Mouse (Mus musculus) CD4-positive, CD25-positive, alpha-beta regulatory T cell, adult 2 months (primary cell): Measurements from ENCODE around the gene Cep95.
"Not testable (repeated sequence)": the region's sequence is repeated elsewhere in the genome, so short reads cannot be mapped to it uniquely, and the experiment has no call there.

ENCODE experiments used
- DNase-seq: peaks from one replicate; pipeline ENCODE4 v3.0.0-alpha.2; 2012; ENCODE audit warnings: low read depth, low spot score

Gene Cep95

DNA sequence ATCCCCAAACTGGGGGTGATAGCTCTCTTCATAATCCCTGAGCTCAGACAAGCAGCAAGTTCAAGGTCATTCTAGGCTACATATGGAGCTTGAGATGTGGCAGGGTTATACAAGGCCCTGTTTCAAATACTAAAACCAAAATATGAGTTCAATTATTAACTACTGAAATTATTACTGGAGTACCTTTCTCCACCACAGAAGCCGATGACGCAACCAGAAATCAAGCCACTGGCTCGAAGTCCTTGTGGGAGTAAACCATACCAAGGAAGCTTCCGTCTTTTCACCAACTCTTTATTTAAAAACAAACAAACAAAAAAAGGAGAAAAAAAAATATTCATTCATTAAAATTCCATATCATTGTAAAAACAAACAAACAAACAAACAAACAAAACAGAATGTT lies 12.1 kb upstream of the Cep95 start:
- no peak for DNase-seq

DNA sequence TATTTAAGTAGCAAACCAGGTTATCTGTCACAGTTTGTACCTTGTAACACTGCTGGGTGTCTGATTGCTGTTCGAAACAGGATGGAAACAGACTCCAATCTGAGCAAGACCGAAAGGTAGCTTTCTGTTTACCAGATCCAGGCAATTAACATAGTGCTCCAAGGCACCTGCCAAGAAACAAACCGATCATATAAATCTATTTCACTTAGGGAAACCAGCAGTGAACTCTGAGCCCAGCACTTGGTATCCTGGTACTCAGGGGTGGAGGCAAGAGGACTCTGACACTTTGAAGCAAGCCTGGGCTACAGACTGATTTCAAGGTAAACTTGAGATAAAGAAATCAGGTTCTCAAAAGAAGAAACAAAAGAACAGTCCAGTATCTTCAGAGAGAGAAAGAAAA lies 11.7 kb upstream of the Cep95 start:
- peak; percentile 31 for DNase-seq

DNA sequence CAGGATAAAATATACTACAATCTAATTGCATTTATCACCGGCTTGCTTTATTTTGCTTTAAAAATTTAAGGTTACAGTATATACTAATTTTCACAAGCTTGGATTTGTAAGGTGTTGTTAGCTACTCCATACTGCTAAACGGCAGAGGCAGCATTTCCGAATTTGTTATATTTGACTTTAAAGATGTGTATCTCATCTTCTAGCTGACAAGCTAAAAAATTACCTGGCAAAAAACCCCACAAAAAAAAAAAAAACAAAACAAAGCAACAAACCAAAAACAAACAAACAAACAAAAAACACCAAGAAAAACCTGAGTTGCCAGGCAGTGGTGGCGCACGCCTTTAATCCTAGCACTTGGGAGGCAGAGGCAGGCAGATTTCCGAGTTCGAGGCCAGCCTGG lies 10.9 kb upstream of the Cep95 start:
- DNase-seq, result peak; percentile 37

DNA sequence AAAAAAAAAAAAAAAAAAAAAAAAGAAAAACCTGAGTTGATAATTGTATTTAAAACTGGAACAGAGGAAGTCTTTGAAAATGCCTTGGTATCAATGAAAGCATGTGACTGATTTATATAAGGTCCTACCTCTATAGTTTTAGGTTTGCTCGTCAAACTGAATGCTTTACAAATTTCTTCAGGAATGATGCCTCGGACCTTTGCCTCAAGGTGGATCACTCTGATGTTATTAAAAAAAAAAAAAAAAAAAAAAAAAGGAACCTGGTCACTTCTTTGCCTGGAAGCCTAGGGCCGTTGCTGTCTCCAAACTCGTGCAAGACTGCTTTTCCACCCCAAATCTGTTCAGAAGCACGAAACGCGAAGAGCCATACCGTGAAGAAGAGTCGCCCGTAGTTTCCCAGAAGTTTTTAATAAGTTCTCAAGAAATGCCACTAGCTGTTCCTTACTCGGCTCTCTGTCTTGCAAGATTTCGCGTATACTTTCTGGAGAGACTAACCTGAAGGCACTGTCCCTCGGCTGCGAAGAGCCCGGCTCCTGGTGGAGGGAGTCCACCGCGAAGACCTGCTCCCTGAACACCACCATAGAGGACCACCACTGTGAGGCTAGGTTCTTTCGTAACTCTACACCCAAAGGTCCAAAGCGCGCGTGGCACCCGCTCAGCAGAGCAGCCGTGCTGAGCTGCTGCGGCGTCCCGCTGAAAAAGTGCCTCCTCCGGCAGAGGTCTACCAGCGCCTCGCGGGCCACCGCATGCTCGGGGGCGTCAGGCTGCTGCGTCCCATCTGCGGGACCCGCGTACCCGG lies 10.3 kb upstream of the Cep95 start:
- DNase-seq, result no peak

DNA sequence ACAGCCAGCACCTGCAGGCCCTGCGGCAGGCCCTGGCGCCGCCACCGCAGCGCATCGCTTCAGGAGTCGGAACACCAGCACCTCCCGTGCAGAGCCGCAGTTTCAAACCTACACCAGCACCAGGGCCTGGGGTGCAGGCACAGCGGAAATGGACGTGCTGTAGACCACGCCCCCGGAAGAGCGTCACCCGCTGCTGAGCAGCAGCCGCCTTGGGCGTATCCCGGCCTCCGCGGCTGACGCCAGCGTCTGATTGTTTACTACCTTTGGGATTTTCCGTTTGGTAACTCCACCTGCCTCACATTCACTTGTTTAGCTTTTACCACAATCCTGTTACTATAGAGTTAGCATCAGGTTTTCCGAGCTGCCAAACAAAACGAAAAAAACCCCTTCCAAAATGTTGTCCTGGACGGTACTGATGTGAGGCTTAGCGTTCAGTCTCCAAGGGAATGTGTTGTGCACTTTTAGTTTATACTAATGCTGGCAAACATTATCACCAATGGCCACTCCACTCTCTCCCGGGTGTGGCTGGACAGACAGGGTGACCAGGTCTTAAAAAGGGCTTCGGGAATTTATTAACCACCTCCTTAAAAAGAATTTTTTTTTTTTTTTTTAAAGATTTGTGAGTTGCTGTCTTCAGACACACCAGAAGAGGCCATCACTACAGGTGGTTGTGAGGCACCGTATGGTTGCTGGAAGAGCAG lies 9.5 kb upstream of the Cep95 start, which contains the start of gene Polg2:
Gene Polg2, minus strand, starts transcription at position 150 of the 701 bp plus-strand sequence.
- peak; percentile 99 for DNase-seq

DNA sequence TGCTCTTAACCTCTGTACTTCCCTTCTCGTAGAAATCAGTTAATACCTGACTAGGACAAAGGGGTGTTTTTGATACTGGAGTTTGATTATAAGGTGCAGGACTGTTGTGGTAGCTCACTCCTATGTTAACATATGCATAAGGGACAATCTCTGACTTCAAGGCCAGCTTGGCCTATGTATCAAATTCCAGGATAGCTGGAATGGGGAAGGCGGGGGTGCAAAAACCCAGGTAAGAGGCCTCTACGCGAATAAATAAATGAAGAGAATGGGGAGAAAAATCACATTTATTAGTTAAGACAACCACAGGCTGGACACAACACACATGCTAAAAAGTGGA lies 9.0 kb upstream of the Cep95 start:
- no peak for DNase-seq

DNA sequence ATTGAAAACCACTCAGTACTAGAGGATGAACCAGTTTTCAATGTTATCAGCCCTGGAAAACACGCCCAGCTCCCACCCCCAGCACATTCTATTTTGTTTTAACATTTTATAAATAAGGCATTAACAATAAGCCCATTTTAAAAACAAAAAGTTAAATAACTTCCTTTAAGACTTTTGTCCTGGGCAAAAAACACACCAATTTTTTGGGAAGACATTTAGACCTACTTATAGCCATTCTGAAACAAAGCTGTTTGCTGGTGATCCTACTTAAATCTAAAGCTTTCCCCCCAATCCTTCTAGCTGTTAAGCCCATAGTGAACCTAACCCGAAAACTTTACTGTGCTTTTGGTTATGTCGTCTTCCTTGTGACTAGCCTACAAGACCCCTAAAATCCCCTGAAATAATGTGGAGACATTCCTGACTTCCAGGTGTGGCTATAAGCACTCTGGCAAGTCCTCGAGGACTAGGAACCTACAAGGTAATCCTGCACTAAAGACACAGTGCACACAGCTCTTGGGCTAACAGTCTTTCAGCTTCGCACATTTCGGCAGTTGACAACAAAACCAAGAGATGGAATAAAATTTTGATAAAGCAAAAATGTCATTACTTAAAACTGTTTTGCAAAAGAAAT lies 8.3 kb upstream of the Cep95 start:
- DNase-seq, result peak; percentile 49

DNA sequence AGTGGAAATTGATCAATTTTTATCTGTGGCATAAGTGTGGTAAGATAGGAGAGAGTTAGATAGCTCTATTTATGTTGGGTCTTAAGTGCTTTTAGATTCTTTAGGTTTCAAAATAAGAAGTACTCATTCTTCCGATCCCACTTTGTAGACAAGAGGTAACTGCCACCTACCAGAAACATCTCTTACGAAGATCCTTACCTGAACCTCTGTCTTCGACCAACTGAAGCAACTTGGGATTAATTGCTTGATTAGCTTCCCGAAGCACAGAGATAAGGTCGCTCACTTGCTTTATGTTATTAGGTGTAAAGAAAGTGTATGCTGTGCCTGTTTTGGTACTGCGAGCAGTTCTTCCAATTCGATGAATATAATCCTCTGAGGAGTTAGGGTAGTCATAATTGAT lies 6.8 kb upstream of the Cep95 start:
- peak; percentile 35 for DNase-seq

DNA sequence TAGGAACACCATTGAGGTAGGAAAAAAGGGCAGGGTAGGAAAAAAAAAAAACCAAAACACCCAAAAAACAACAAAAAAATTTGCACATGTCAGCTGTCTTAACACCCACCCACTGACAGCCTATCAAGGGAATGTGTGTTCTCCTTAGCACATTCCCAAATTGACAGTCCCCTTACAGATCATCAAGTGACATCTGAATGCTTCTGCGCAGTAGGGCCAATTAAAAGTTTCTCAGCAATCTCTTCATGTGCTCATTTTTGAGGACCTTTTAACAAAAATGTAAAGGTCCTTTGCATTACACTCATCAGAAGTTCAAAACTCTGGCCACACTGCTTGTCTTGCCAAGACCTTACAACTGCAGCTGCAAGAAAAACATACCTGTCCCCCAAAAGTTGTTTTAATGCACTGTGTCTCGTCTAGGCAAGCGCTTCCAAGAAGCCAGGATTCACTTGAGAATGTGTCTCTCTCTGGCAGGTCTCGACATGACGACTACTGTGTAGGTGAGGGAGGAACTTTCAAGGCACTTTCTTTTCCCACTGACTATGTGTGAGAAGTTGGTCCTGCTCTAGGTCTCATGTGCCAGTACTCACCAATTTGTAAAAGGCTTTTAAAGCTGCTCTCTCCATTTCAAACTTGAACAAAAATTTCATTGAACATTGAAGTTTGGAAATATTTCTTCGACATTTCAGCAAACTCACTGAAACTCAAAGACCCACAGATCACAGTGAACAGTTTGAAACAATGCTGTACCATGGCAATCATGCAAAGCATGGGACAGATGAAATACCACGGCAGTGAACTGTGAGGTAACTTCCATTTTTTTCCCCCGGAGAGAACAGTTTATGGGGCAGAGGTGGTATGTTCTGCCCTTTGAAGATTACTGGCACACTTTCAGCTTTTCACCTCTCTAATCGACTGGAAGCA lies 5.9 kb upstream of the Cep95 start:
- peak; percentile 60 for DNase-seq

DNA sequence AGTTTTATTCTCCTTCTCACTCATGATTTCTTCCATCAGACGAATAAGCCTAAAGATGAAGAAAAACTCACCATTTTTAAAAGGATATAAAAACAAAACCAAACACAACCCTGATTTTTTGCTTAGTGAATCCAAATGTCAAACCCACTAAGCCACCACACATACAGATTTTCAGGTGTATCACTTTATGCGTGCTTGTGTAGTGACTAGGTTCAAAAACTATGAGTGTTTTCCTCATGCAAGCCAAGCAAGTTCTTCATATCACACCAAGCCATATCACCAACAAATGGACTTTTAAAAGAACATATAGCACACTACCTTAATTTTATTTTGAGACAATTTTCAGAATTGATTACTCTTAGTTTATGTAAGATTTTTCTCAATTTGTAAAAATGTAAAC lies 4.6 kb upstream of the Cep95 start:
- DNase-seq, result peak; percentile 43

DNA sequence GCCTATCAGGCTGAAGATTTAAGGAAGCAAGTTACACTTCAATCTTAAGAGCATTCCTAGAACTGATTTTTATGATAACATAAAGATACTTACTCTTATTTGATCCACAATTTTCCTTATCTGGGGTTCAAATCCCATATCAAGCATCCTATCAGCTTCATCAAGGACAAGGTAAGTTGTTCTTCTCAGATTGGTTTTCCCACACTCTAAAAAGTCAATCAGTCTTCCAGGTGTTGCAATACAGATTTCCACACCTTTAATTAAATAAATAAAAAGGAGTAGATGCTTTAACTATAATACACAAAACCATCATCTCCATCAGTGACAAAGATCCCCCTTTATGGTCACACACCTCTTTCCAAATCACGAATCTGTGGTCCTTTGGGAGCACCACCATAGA lies 4.0 kb upstream of the Cep95 start:
- no peak for DNase-seq

DNA sequence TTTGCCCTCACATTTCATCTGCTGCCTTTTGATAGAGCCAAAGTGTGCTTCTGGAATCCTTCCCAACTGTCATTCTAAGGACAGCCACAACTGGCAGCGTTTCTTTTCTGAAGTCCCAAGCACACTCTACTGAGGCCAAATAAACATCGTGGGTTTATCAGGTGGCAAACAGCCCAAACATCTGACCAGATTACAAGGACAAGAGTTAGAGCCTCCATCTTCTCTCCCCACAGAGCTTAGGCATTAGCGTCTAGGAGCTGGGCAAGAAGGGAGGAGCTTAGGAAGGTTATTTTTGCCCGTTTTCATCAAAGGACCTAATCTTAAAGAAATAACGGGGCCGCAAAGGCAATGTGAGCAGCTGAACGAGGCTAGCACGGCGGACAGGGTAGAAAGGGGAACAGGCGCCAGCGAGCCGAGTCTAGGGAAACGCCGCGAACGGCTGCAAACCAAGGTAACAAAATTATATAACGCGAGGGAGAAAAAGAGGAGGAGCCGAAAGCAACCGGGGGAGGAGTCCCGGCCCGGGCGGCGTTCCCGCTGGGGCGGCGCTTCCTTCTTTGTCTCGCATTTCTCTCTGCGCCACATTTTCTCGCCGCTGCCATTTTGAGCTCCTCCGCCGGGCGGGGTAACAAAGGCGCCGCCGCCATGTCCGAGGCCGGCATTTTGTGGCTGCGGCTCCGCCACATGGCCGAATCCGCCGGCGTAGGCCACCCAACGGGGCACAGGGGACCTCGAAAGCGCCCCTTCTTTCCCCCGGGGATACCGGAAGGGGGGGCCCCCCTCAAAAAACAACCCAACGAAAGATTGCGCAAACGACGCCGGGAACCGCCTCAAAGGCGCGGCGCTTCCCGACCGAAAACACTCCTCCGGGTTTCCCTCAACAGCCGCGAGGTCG lies 1.7 kb upstream of the Cep95 start:
- peak; percentile 91 for DNase-seq

DNA sequence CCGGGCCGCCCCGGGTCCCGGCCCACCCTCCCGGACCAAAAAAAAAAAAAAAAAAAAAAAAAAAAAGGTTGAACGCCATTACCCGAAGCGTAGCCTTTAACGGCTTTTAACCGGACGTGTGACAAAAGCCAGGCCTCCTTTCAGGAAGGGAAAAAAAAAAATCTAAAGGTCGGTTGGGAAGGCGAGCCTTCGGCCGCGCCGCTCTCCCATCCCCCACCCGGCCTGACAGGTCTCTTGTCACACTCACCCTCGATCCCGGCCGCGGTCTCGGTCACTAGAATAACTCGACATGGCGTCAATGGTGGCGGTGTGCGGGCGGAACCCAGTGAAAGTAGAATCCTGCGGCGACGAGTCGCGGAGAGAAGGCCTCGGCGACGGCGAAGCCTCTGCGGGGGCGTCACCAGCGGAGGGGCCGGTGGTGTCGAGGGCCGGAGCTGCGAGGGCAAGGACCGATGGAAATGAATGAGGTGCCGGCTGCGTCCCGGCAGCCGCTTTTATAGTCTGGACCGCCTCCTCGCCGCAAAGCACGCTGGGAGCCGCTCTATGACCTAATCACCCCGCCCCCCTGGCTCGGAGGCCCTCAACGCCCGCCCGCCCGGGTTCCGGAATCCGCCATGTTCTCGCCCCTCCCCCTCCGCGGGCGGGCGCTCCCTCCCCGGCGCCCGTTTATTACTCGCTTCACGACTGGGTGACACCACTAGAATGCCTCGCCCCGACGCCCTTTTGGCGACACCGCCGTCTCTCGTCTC lies 852 bp upstream of the Cep95 start:
- DNase-seq, result peak; percentile 99

DNA sequence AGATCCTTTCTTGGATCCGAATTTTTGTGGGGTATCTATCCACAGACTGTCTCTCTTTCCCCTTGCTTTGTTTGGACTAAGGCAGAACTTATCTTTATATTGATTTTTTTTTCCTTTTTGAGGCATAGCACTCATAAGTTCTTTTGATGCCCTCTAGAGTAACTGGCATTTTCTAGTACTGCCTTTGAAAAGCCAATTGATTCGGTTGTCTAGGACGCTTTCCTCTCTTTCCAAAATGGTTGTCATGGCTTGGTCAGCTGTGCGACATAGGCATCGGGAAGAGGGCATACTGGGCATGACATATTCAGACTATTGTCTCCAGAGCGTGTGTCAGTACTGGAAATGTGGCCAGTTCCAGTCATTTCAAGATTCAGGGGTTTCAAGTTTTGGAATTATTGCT lies 597 bp downstream of the Cep95 start:
- DNase-seq, result peak; percentile 40

DNA sequence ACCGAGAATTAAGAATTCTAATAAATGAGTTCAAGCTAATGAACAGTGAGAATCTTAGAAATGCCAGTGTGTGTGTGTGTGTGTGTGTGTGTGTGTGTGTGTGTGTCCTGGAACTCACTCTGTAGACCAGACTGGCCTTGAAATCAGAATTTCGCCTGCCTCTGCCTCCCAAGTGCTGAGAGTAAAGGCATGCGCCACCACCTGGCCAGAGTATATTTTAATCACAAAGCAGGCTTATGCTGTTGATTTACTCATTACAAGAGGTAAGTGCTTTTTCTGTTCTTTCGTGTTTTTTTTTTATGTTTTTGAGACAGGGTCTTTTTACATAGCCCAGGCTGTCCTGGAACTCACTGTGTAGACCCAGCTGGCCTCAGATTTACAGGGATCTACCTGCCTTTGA lies 4.8 kb downstream of the Cep95 start:
- DNase-seq, result peak; percentile 54

DNA sequence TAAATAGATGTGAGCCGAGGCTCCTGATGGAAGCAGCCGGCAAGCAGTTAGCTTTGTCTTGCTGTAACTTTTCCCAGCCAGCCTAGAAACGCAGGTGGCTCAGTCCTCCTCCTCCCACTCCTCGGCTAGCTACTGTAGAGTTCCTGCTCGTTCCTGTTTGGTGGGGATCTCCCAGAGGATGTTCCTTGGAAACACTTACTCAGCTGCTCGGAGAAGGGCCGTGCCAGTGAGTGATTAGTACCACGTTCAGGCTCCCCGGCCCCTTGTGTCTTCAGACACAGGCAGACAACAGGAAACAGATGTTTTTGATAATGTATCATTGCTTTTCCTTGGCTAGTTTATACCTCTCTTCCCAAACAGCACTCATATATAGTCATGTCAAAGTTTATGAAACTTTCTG lies 6.6 kb downstream of the Cep95 start:
- no peak for DNase-seq

DNA sequence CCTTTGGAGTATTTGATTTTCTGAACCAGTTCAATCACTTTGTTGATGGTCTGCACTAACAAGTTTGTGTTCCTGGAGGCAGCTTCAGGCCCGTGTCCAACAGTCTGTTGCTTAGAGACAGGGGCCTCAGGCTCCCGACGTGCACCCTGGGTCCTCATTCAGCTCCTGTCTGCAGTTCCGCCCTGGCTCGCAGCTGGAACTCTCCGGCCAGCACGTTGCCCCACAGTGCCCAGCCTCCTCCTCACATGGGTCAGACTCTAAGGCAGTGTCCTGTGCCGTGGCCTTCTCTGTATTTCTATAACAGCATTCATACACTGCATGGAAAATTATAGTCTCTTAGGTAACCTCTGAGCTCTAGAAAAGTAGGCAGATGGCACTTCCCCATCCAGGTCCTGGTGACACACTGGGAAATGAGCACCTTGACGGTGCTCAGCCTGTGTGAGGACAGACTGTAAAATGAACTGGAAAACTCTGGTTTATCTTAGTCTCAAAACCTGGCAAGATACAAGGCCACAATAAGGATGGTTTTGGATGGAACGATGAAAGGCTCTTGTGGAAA lies 13.1 kb downstream of the Cep95 start:
- DNase-seq, result no peak

DNA sequence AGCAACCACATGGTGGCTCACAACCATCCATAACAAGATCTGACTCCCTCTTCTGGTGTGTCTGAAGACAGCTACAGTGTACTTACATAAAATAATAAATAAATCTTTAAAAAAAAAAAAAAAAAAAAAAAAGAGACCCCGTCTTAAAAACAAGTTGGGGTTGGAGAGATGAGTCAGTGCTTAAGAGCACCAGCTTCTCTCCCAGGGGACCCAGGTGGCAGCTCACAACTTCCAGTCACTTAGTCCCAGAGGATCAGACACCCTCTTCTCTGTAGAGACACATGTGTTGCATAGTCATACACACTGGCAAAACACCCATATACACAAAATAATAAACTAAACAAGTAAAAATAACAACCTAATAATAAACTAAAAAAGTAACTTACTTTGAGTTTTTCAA lies 18.4 kb downstream of the Cep95 start:
- DNase-seq, result not testable (repeated sequence)

DNA sequence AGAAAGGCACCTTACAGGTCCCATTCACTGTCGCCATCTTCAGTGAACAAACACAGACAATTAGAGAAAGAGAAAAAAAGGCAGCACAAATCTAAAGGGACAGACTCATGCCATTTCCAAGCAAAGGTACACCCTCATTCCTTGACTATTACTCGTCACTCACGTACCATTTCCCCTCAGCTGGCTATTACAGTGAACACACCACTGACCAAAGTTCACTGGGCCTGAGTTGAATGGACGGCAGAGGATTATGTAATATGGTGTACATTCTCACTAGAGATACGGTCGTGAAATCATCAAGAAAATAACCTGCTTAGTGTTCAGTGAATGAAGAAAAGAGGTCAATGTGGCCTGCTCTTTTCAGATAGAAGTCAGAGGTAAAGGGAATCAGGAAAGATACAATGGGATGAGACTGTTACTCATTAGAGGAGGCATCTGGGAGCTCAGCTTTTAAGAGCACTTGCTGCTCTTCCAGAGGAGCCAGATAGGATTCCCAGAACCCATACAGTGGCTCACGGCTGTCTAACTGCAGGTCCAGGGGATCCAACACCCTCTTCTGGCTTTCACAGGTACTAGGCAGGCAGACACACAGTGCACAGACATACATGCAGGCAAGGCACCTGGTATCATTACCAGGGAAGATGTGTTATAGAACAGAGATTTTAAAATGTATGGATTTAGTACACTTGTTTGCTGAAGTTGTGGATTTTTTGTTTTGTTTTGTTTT lies 23.5 kb downstream of the Cep95 start:
- DNase-seq, result no peak
